ENCODE assay signal across 8 mouse cellular contexts in genomic region chr7:133185931-133186601, GRCm38 (mm10).
A peak's percentile ranks its signal among the peaks of the same experiment; 100 is the strongest.
DNase-seq lines count a peak whose midpoint lies in the region; ATAC-seq lines count a peak whose summit lies in the region.

No protein-coding gene starts in this region.

- DNase-seq in thymus, postnatal 36 days: peak; percentile 4 to 9
- no peak for DNase-seq in thymus, postnatal 10 days (ENCODE audit: low spot score in 2 of 2)
- DNase-seq in cerebellum, postnatal 36 days: peak; percentile 62 to 67
- DNase-seq in gastrocnemius, postnatal 10 days: peak; percentile 61
- peak; percentile 63 for DNase-seq in left cerebral cortex, postnatal 4 days
- DNase-seq in mesoderm, embryonic 11.5 days (ENCODE audit: low read depth, low spot score): peak; percentile 68
- DNase-seq in testis, postnatal 14 days (ENCODE audit: low spot score): peak; percentile 68

- WGBS in hindbrain, embryonic 16.5 days: 16% methylated on average over 12 of the region's 12 CpGs

- no peaks in the 10 kb centered on the region; the same call in 1 of the 2 replicates for H3K9me3 ChIP-seq in hindbrain, embryonic 16.5 days (ENCODE audit: control insufficient read depth, low read length)

- H3K36me3 ChIP-seq in hindbrain, embryonic 16.5 days (ENCODE audit: control insufficient read depth, insufficient read depth, low read length): no peaks in the 10 kb centered on the region

- ATAC-seq in hindbrain, embryonic 16.5 days: peak; percentile 72

- H3K4me2 ChIP-seq in hindbrain, embryonic 16.5 days (ENCODE audit: low read length): peak overlapping the region; percentile 37

- no peaks in the 10 kb centered on the region for H3K27me3 ChIP-seq in hindbrain, embryonic 16.5 days (replicated peaks; ENCODE audit: control insufficient read depth, insufficient read depth, low read length)

- no peak overlapping the region for H3K9ac ChIP-seq in hindbrain, embryonic 16.5 days (ENCODE audit: low read depth, low read length)

- no peak overlapping the region for H3K27ac ChIP-seq in hindbrain, embryonic 16.5 days (ENCODE audit: low read depth, low read length)

- intact Hi-C loops in left cerebral cortex, postnatal 4 days (cut with DNase I): no loop called here

- H3K4me3 ChIP-seq in hindbrain, embryonic 16.5 days (ENCODE audit: low read length): no peak overlapping the region

- no peaks in the 10 kb centered on the region; the same call in 1 of the 2 replicates for H3K4me1 ChIP-seq in hindbrain, embryonic 16.5 days (ENCODE audit: control insufficient read depth, insufficient read depth, low read depth, low read length)

Comparison
In these comparisons a context has a peak if more than half of its experiments do, and no peak if none do; other contexts are left out.
1. DNase-seq: peak in thymus, postnatal 36 days (2 of 2), cerebellum, postnatal 36 days (2 of 2), gastrocnemius, postnatal 10 days (single experiment), left cerebral cortex, postnatal 4 days (single experiment), mesoderm, embryonic 11.5 days (single experiment) and testis, postnatal 14 days (single experiment); none in thymus, postnatal 10 days (0 of 2).